18 mouse cellular contexts compared by ENCODE assay signal in the genomic region with DNA sequence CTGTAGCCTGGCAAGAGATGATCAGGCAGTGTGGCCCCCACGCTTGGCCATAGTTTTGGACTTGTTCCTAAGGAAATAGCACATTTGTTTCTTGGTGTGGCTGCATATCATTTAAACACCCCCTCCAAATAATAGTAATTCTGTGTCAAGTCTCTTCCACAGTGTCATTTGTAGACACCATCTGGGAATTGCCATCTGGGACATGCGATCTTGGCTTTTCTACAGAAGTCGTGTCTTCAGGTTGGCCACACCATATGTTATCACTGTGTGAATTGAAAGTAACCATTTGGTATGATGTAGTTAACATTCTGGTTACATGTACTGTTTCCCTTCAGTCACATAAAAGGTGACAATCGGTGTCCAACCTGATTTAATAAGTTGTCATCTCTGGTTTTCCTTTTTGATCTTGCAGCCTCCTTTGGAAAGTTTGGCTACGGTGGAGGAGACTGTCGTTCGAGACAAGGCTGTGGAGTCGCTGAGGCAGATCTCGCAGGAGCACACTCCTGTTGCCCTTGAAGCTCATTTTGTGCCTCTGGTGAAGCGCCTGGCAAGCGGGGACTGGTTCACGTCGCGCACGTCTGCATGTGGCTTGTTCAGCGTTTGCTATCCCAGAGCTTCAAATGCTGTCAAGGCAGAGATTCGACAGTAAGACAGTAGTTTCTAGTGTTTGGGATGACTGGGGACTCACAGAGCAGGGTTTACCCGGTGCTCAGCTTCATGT. TPM values are rescaled to one million over a fixed set of nuclear protein-coding genes. Genes with fewer than 3 reads are reported as not detected.
DNase-seq lines count a peak whose midpoint lies in the region; ATAC-seq and TF ChIP-seq lines count a peak whose summit lies in the region.
"Had no signal": no experiment of that assay in that cellular context is flagged by ENCODE, and none has a peak within 500 bp of the region (broad histone marks: within the 10 kb centered on the region; RNA-seq: fewer than 3 reads in every experiment).

No protein-coding gene starts in this region.

- H3K9ac ChIP-seq in hindbrain, postnatal 0 days (replicated peaks; ENCODE audit: low read length), result no peak overlapping the region
- H3K9ac ChIP-seq in hindbrain, embryonic 11.5 days (ENCODE audit: low read depth, low read length), result no peak overlapping the region
- no peak overlapping the region for H3K9ac ChIP-seq in midbrain, embryonic 16.5 days (ENCODE audit: low read depth, low read length)
- H3K9ac ChIP-seq: heart, embryonic 13.5 days; limb, embryonic 12.5 days; liver, embryonic 12.5 days; lung, embryonic 14.5 days; stomach, embryonic 15.5 days had no signal

- peaks cover 33% of the 10 kb centered on the region for H3K36me3 ChIP-seq in hindbrain, postnatal 0 days (ENCODE audit: insufficient read depth, low read length)
- H3K36me3 ChIP-seq in hindbrain, embryonic 11.5 days (ENCODE audit: control insufficient read depth, insufficient read depth, low read length), result 0 out of 2 replicates have a peak, but pooled peaks cover 3% of the 10 kb centered on the region
- H3K36me3 ChIP-seq in midbrain, embryonic 16.5 days (ENCODE audit: control insufficient read depth, insufficient read depth, low read length), result peaks cover 14% of the 10 kb centered on the region

- no peaks in the 10 kb centered on the region for H3K27me3 ChIP-seq in hindbrain, postnatal 0 days (ENCODE audit: insufficient read depth, low read length)
- H3K27me3 ChIP-seq in hindbrain, embryonic 11.5 days (ENCODE audit: control insufficient read depth, insufficient read depth, low read length), result no peaks in the 10 kb centered on the region
- H3K27me3 ChIP-seq in midbrain, embryonic 16.5 days (ENCODE audit: control insufficient read depth, insufficient read depth, low read depth, low read length), result no peaks in the 10 kb centered on the region
- H3K27me3 ChIP-seq: heart, embryonic 13.5 days; limb, embryonic 12.5 days; liver, embryonic 12.5 days; stomach, embryonic 15.5 days had no signal

- 84% methylated on average over 18 of the region's 18 CpGs for WGBS in hindbrain, postnatal 0 days
- WGBS in hindbrain, embryonic 11.5 days, result 95% methylated on average over 18 of the region's 18 CpGs
- WGBS in midbrain, embryonic 16.5 days, result 95% methylated on average over 18 of the region's 18 CpGs

- no peak overlapping the region for H3K4me2 ChIP-seq in hindbrain, postnatal 0 days (ENCODE audit: low read depth, low read length)
- H3K4me2 ChIP-seq in hindbrain, embryonic 11.5 days (replicated peaks; ENCODE audit: low read depth, low read length), result no peak overlapping the region
- H3K4me2 ChIP-seq in midbrain, embryonic 16.5 days (ENCODE audit: low read length), result no peak overlapping the region
- H3K4me2 ChIP-seq: heart, embryonic 13.5 days; limb, embryonic 12.5 days; liver, embryonic 12.5 days; lung, embryonic 14.5 days; stomach, embryonic 15.5 days had no signal

- H3K4me1 ChIP-seq in hindbrain, postnatal 0 days (ENCODE audit: insufficient read depth, low read length), result peaks cover 7% of the 10 kb centered on the region
- H3K4me1 ChIP-seq in hindbrain, embryonic 11.5 days (replicated peaks; ENCODE audit: control insufficient read depth, insufficient read depth, low read length), result no peaks in the 10 kb centered on the region
- peaks cover 8% of the 10 kb centered on the region for H3K4me1 ChIP-seq in midbrain, embryonic 16.5 days (ENCODE audit: control insufficient read depth, insufficient read depth, low read length)
- H3K4me1 ChIP-seq: stomach, embryonic 15.5 days had no signal

- no peak for ATAC-seq in hindbrain, postnatal 0 days
- no peak for ATAC-seq in hindbrain, embryonic 11.5 days (ENCODE audit: low FRiP score)
- no peak for ATAC-seq in midbrain, embryonic 16.5 days
- ATAC-seq: liver, embryonic 12.5 days had no signal

- TF ChIP-seq CTCF in hindbrain, postnatal 0 days (IDR thresholded peaks at IDR 0.05; ENCODE audit: low read depth), result no peak

- no peak overlapping the region for H3K27ac ChIP-seq in hindbrain, postnatal 0 days
- H3K27ac ChIP-seq in hindbrain, embryonic 11.5 days (ENCODE audit: low read depth, low read length), result no peak overlapping the region
- H3K27ac ChIP-seq in midbrain, embryonic 16.5 days (ENCODE audit: low read length), result no peak overlapping the region
- H3K27ac ChIP-seq: heart, embryonic 13.5 days; limb, embryonic 12.5 days; liver, embryonic 12.5 days; stomach, embryonic 15.5 days had no signal

- no peaks in the 10 kb centered on the region for H3K9me3 ChIP-seq in hindbrain, postnatal 0 days (ENCODE audit: low read length)
- no peaks in the 10 kb centered on the region for H3K9me3 ChIP-seq in hindbrain, embryonic 11.5 days (ENCODE audit: control insufficient read depth, low read length)
- H3K9me3 ChIP-seq in midbrain, embryonic 16.5 days (replicated peaks; ENCODE audit: control insufficient read depth, low read length, poor library complexity, severe bottlenecking), result no peaks in the 10 kb centered on the region
- H3K9me3 ChIP-seq: heart, embryonic 13.5 days; limb, embryonic 12.5 days; liver, embryonic 12.5 days; stomach, embryonic 15.5 days had no signal

- H3K4me3 ChIP-seq in hindbrain, postnatal 0 days (ENCODE audit: low read length), result no peak overlapping the region
- no peak overlapping the region for H3K4me3 ChIP-seq in hindbrain, embryonic 11.5 days (ENCODE audit: low read depth, low read length)
- H3K4me3 ChIP-seq in midbrain, embryonic 16.5 days (ENCODE audit: low read depth, low read length), result no peak overlapping the region
- H3K4me3 ChIP-seq: heart, embryonic 13.5 days; limb, embryonic 12.5 days; liver, embryonic 12.5 days; stomach, embryonic 15.5 days had no signal

- peak; percentile 25 for DNase-seq in hindbrain, postnatal 0 days (ENCODE audit: low spot score)
- no peak for DNase-seq in hindbrain, embryonic 11.5 days (ENCODE audit: low spot score)
- DNase-seq in cerebellum, adult 11-12 months, result peak; percentile 81
- DNase-seq in cerebellum, postnatal 10 days, result peak; percentile 69 to 76
- peak; percentile 47 for DNase-seq in layer of hippocampus, adult 9-10 months (ENCODE audit: low spot score)
- no peak for DNase-seq in adrenal gland, postnatal 4 days (ENCODE audit: low spot score in 2 of 2)
- DNase-seq in lung, postnatal 4 days, result no peak
- DNase-seq: adrenal gland, adult 2 months; kidney, adult 11 months; lung, embryonic 14.5 days; lung, postnatal 36 days; retina, postnatal 1 day; thymus, adult 2 months had no signal

RNA-seq across cellular contexts. Expression of a gene that starts 16.2 kb away (rescaled TPM):
- total RNA-seq in hindbrain, postnatal 0 days (2014; rRNA removed), result 18.8 and 23.5 TPM in 2 replicates
- polyA plus RNA-seq in hindbrain, postnatal 0 days (2015; fragmentation: Nextera tagmentation; extraction: Ambion mirVana), result 31.4 and 32.8 TPM in 2 replicates
- polyA plus RNA-seq in hindbrain, embryonic 11.5 days (2014; fragmentation: Nextera tagmentation; extraction: Ambion mirVana), result 105 and 118 TPM in 2 replicates
- 38.8 and 42.7 TPM in 2 replicates for polyA plus RNA-seq in midbrain, embryonic 16.5 days (2015; fragmentation: Nextera tagmentation; extraction: Ambion mirVana)
- total RNA-seq in adrenal gland, postnatal 4 days (2021), result 10 to 100 TPM; 35.8 to 35.9 TPM

Comparison
In these comparisons a context has a peak if more than half of its experiments do, and no peak if none do; other contexts are left out.
1. DNase-seq: peak in hindbrain, postnatal 0 days (single experiment), cerebellum, adult 11-12 months (single experiment), cerebellum, postnatal 10 days (2 of 2) and layer of hippocampus, adult 9-10 months (single experiment); none in hindbrain, embryonic 11.5 days (single experiment), adrenal gland, postnatal 4 days (0 of 2) and lung, postnatal 4 days (0 of 2).